Mouse (Mus musculus) bone marrow macrophage, adult 2 months (primary cell): ENCODE data around the gene Slc30a2.

ENCODE experiments used
- CTCF ChIP-seq: IDR thresholded peaks from 2 replicates; pipeline ENCODE4 v1.5.1; 2012; ENCODE audit warnings: low read depth, mild to moderate bottlenecking, low read length, moderate library complexity
- POLR2A ChIP-seq: IDR thresholded peaks from 2 replicates; pipeline ENCODE4 v1.6.1; 2012; ENCODE audit warnings: mild to moderate bottlenecking, low read depth, low read length, borderline replicate concordance

GRCm38 (mm10) chr4:134387268-134387667 is 44.3 kb downstream of the Slc30a2 start:
- TF ChIP-seq CTCF, result no peak
- TF ChIP-seq POLR2A, result no peak
